Mouse (Mus musculus) testis, adult 2 months (tissue): ENCODE results near the gene Kank1.

Source experiments
- CTCF ChIP-seq: fragments of 200-500 bp; IDR thresholded peaks from 2 replicates; pipeline ENCODE4 v1.5.1; 2012; ENCODE audit warnings: low read depth, mild to moderate bottlenecking, inconsistent platforms, low read length, moderate library complexity; ENCODE audit not compliant: control insufficient read depth, insufficient read depth, insufficient replicate concordance
- POLR2A ChIP-seq: fragments of 200-500 bp; IDR thresholded peaks from 2 replicates; pipeline ENCODE4 v1.6.1; 2012; ENCODE audit warnings: low read depth, mild to moderate bottlenecking, inconsistent platforms, low read length, moderate library complexity; ENCODE audit not compliant: control insufficient read depth

GRCm38 (mm10) chr19:25381972-25382371 is 145.2 kb downstream of the Kank1 start:
- TF ChIP-seq POLR2A (no peak), CTCF (no peak)
